Mouse (Mus musculus): ENCODE measurements around the gene Stx2. TPM values are rescaled to one million over a fixed set of nuclear protein-coding genes. Genes with fewer than 3 reads are reported as not detected.
A peak's percentile ranks its signal among the peaks of the same experiment; 100 is the strongest.

Stx2 gene
- polyA plus RNA-seq, 1 experiment from 2014 or later, result 8.7 TPM

GRCm38 (mm10) chr5:128953278-128954070 is 54.9 kb downstream of the Stx2 start, which contains the start of gene Rimbp2:
Gene Rimbp2 (minus strand): TSS chr5:128953486.
- H3K4me3 ChIP-seq (ENCODE audit: low read depth, low read length), result 0 out of 2 replicates have a peak within 1 kb of the TSS, but pooled peaks have one; percentile 3
- peak; percentile 41 for TF ChIP-seq CTCF (IDR thresholded peaks at IDR 0.05; ENCODE audit: low read depth)
- H3K27me3 ChIP-seq (replicated peaks; ENCODE audit: control insufficient read depth, insufficient read depth, low read length), result 0 out of 2 replicates have a peak, but pooled peaks cover 13% of the 10 kb centered on the region
- WGBS, result 12% methylated on average over 17 of the region's 17 CpGs
- no peaks in the 10 kb centered on the region for H3K4me1 ChIP-seq (replicated peaks; ENCODE audit: control insufficient read depth, insufficient read depth, low read length)
- H3K27ac ChIP-seq (ENCODE audit: low read depth, low read length), result no peak within 1 kb of the TSS
- no peaks in the 10 kb centered on the region for H3K9me3 ChIP-seq (ENCODE audit: control insufficient read depth)
- H3K9ac ChIP-seq (ENCODE audit: low read depth, low read length), result no peak within 1 kb of the TSS
- peak within 1 kb of the TSS; percentile 27; the same call in 1 of the 2 replicates for H3K4me2 ChIP-seq (replicated peaks; ENCODE audit: low read depth)
- H3K36me3 ChIP-seq (ENCODE audit: control insufficient read depth, insufficient read depth), result no peaks in the 10 kb centered on the region
- no peak for ATAC-seq

- Histone ChIP-seq H3K27ac (ENCODE audit: low read depth, low read length) (no peak overlapping the region), H3K4me1 (replicated peaks; ENCODE audit: control insufficient read depth, insufficient read depth, low read length) (no peaks in the 10 kb centered on the region), H3K36me3 (ENCODE audit: control insufficient read depth, insufficient read depth) (no peaks in the 10 kb centered on the region), H3K4me3 (ENCODE audit: low read depth, low read length) (0 out of 2 replicates have a peak overlapping the region, but pooled peaks have one; percentile 3), H3K9ac (ENCODE audit: low read depth, low read length) (no peak overlapping the region), H3K9me3 (ENCODE audit: control insufficient read depth) (no peaks in the 10 kb centered on the region), H3K27me3 (replicated peaks; ENCODE audit: control insufficient read depth, insufficient read depth, low read length) (0 out of 2 replicates have a peak, but pooled peaks cover 13% of the 10 kb centered on the region), H3K4me2 (replicated peaks; ENCODE audit: low read depth) (peak overlapping the region; percentile 27; the same call in 1 of the 2 replicates)
- no peak for ATAC-seq
- WGBS, result 1% methylated on average over 35 of the region's 35 CpGs
- TF ChIP-seq CTCF (IDR thresholded peaks at IDR 0.05; ENCODE audit: low read depth), result no peak
These were observed 55.8 kb downstream of the Stx2 start for GRCm38 (mm10) chr5:128952291-128953195.

GRCm38 (mm10) chr5:128951472-128951871 is 56.9 kb downstream of the Stx2 start:
- WGBS, result 54% methylated on average over 4 of the region's 4 CpGs
- Histone ChIP-seq H3K36me3 (ENCODE audit: control insufficient read depth, insufficient read depth) (no peaks in the 10 kb centered on the region), H3K9me3 (ENCODE audit: control insufficient read depth) (no peaks in the 10 kb centered on the region), H3K4me2 (replicated peaks; ENCODE audit: low read depth) (no peak overlapping the region), H3K27me3 (replicated peaks; ENCODE audit: control insufficient read depth, insufficient read depth, low read length) (0 out of 2 replicates have a peak, but pooled peaks cover 13% of the 10 kb centered on the region), H3K27ac (ENCODE audit: low read depth, low read length) (no peak overlapping the region), H3K9ac (ENCODE audit: low read depth, low read length) (no peak overlapping the region), H3K4me1 (replicated peaks; ENCODE audit: control insufficient read depth, insufficient read depth, low read length) (no peaks in the 10 kb centered on the region), H3K4me3 (ENCODE audit: low read depth, low read length) (no peak overlapping the region)
- ATAC-seq, result no peak
- no peak for TF ChIP-seq CTCF (IDR thresholded peaks at IDR 0.05; ENCODE audit: low read depth)

GRCm38 (mm10) chr5:128947093-128947492 is 61.3 kb downstream of the Stx2 start:
- Histone ChIP-seq H3K27ac (ENCODE audit: low read depth, low read length) (no peak overlapping the region), H3K9ac (ENCODE audit: low read depth, low read length) (no peak overlapping the region), H3K4me3 (ENCODE audit: low read depth, low read length) (no peak overlapping the region), H3K9me3 (ENCODE audit: control insufficient read depth) (no peaks in the 10 kb centered on the region), H3K4me1 (replicated peaks; ENCODE audit: control insufficient read depth, insufficient read depth, low read length) (no peaks in the 10 kb centered on the region), H3K4me2 (replicated peaks; ENCODE audit: low read depth) (no peak overlapping the region), H3K36me3 (ENCODE audit: control insufficient read depth, insufficient read depth) (no peaks in the 10 kb centered on the region), H3K27me3 (replicated peaks; ENCODE audit: control insufficient read depth, insufficient read depth, low read length) (no peaks in the 10 kb centered on the region)
- TF ChIP-seq CTCF (IDR thresholded peaks at IDR 0.05; ENCODE audit: low read depth), result peak; percentile 67
- no peak for ATAC-seq
- 70% methylated on average over 5 of the region's 5 CpGs for WGBS

- 76% methylated on average over 10 of the region's 10 CpGs for WGBS
- no peak for TF ChIP-seq CTCF (IDR thresholded peaks at IDR 0.05; ENCODE audit: low read depth)
- H3K9me3 ChIP-seq (ENCODE audit: control insufficient read depth), result no peaks in the 10 kb centered on the region
- no peak for ATAC-seq
- no peaks in the 10 kb centered on the region for H3K4me1 ChIP-seq (replicated peaks; ENCODE audit: control insufficient read depth, insufficient read depth, low read length)
- H3K9ac ChIP-seq (ENCODE audit: low read depth, low read length), result no peak overlapping the region
- no peak overlapping the region for H3K27ac ChIP-seq (ENCODE audit: low read depth, low read length)
- no peaks in the 10 kb centered on the region for H3K27me3 ChIP-seq (replicated peaks; ENCODE audit: control insufficient read depth, insufficient read depth, low read length)
- H3K4me3 ChIP-seq (ENCODE audit: low read depth, low read length), result no peak overlapping the region
- no peaks in the 10 kb centered on the region for H3K36me3 ChIP-seq (ENCODE audit: control insufficient read depth, insufficient read depth)
- no peak overlapping the region for H3K4me2 ChIP-seq (replicated peaks; ENCODE audit: low read depth)
These were observed 67.9 kb downstream of the Stx2 start for GRCm38 (mm10) chr5:128940436-128940835.

GRCm38 (mm10) chr5:128935359-128935899 is 72.9 kb downstream of the Stx2 start:
- WGBS, result 60% methylated on average over 6 of the region's 6 CpGs
- Histone ChIP-seq H3K9me3 (ENCODE audit: control insufficient read depth) (no peaks in the 10 kb centered on the region), H3K36me3 (ENCODE audit: control insufficient read depth, insufficient read depth) (no peaks in the 10 kb centered on the region), H3K4me3 (ENCODE audit: low read depth, low read length) (no peak overlapping the region), H3K9ac (ENCODE audit: low read depth, low read length) (no peak overlapping the region), H3K27me3 (replicated peaks; ENCODE audit: control insufficient read depth, insufficient read depth, low read length) (no peaks in the 10 kb centered on the region), H3K4me1 (replicated peaks; ENCODE audit: control insufficient read depth, insufficient read depth, low read length) (no peaks in the 10 kb centered on the region), H3K27ac (ENCODE audit: low read depth, low read length) (no peak overlapping the region), H3K4me2 (replicated peaks; ENCODE audit: low read depth) (no peak overlapping the region)
- no peak for ATAC-seq
- no peak for TF ChIP-seq CTCF (IDR thresholded peaks at IDR 0.05; ENCODE audit: low read depth)

Other genes with a start within 250 kb of the Stx2 start
- 0.13 and 0.34 TPM in 2 replicates for gene Rimbp2, start 55.1 kb downstream of the Stx2 start, polyA plus RNA-seq (2015; fragmentation: Nextera tagmentation; extraction: Ambion mirVana)
- gene Ran, start 11.5 kb upstream of the Stx2 start, polyA plus RNA-seq (2015; fragmentation: Nextera tagmentation; extraction: Ambion mirVana), result 191 and 196 TPM in 2 replicates
- gene Adgrd1, start 88.2 kb upstream of the Stx2 start, polyA plus RNA-seq (2015; fragmentation: Nextera tagmentation; extraction: Ambion mirVana), result 1.6 and 1.9 TPM in 2 replicates